Mouse (Mus musculus) megakaryocyte, embryonic 14.5 days (primary cell): Measurements from ENCODE around the gene Mfap5.

Source experiments
- FLI1 ChIP-seq: IDR thresholded peaks from 2 replicates; pipeline ENCODE4 v1.6.1; 2012; ENCODE audit warnings: low read length, inconsistent platforms, mixed read lengths
- GATA1 ChIP-seq: IDR thresholded peaks from 3 replicates; pipeline ENCODE4 v1.6.1; 2012; ENCODE audit warnings: mixed read lengths, low read length, inconsistent platforms, borderline replicate concordance

GRCm38 (mm10) chr6:122491557-122491956, 14.1 kb upstream of the Mfap5 start:
- TF ChIP-seq GATA1 (no peak), FLI1 (no peak)
